Mouse (Mus musculus): Measurements from ENCODE around the gene Phlpp2.

DNA sequence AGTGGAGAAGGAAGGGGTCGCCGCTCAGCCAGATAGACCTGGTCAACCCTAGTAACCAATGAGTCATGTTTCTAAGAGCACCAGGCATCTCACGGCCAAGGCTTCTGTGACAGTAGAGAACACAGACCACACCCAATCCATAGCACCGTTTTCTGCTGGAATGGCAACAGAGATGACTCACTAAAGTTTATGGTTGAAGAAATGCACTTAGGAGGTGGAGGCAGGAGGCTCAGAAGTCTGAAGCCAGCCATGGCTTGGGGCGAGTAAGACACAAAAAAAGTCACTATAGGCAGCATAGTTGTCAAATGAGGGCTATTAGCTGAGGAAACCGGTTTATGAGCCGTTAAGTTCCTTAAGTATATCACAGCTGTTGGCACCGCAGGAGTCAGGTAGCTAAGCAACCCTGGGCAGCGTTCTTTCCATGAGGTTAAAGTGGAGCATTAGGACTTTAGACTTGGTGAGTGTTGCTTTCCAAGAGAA lies 76.9 kb downstream of the Phlpp2 start:
- TF ChIP-seq FLI1 (IDR thresholded peaks at IDR 0.05; ENCODE audit: low read length): no peak
- no peak for TF ChIP-seq GATA1 (IDR thresholded peaks at IDR 0.05; ENCODE audit: borderline replicate concordance, low read length)
